Mouse (Mus musculus): ENCODE results near the gene Dbh.

The Dbh gene

DNA sequence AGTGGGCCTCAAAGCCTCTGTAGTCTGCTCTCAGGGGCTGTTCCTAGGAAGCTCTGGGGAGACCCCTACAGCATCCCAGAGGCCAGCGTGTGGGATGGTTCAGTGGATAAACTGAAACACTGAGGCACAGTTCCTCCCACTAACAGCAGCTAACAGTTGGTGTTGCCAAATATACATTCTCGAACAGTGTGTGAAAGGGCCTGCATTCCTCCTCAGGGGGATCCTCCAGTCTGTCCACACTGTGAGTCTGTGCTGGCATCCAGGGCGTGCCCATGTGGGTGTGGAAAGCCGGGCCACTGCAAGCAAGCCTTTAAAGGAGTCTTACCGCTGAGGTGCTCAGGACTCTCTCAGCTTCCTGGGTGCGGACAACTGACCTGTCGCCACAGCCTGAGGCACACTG lies 61.5 kb downstream of the Dbh start:
- no peak for DNase-seq

- DNase-seq = no peak
These were observed 63.9 kb downstream of the Dbh start for GRCm38 (mm10) chr2:27228809-27229480.

DNA sequence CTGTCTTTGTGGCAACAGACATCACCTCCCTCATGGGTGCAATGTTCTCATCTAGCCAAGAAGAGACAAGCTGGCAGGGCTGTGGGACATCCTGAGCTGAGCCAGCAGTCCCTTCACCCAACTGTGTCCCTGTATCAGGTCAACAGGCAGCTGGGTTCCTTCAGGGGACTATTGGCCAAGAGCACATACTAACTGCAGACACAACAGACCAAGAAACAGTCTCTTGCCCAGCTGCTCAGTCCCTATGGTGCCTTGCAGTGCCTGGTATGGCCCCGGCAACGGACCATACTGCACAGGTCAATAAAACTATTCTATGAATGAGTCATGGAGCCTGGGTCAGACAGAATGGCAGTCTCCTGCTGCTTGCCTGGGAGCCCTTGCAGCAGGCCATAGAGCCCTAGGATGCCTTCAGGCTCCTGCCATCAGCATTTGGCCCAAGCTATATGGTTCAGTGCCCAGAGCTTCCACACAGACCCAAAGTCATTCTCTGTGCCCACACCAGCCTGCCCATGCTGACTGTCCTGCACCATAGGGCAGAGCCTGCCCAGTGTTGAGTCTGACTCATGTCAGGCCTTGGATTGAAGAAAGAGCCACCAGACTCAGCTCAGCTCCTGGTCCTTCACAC lies 64.6 kb downstream of the Dbh start:
- DNase-seq = no peak

GRCm38 (mm10) chr2:27232376-27232775 lies 67.3 kb downstream of the Dbh start:
- no peak for DNase-seq

Measured in kidney, adult 8-10 months (tissue).